Mouse (Mus musculus) cerebellum, adult 8-10 months (tissue): ENCODE measurements around the gene Creg2.
"Not testable (repeated sequence)": the region's sequence is repeated elsewhere in the genome, so short reads cannot be mapped to it uniquely, and the experiment has no call there.

Source experiments
- DNase-seq: peaks from one replicate; pipeline ENCODE4 v3.0.0; 2022

Creg2 gene

DNA sequence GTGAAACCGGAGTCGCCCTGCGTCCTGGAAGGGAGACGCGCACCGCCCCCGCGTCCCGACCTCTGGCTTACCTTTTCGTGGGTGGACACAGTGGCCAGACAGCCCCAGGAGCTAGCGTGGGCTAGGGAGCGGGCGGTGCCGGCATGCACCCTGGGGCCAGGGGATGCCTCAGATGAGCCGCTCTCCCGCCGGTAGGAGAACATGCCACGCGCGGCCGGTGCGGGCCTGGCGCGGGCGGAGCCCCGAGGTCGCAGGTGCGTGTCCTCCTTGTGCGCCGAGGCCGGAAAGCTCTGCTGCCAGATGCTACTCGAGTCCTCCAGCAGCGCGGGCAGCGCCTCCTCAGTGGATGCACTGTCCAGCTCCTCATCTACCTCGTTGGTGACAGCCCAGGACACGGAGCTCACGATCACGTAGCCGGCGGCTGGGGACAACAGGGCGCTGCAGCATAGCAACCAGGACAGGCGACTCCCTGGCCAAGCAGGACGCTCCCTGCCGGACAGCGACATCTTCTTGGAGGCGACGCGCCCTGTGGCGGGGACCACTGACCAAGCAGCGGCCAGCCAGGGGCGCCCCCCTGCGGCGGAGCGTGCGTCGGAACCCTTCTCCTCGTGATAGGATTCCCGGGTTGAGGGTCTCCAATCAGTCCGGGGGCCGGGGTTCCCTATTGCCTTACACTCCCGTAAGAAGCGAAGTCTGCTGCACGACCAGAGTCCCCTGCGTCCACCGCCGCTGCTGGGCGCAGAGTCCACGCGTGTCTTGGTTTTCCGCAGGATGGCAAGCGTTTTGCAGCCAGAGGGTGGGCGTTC is 636 bp downstream of the Creg2 start:
- DNase-seq = peak; percentile 39

DNA sequence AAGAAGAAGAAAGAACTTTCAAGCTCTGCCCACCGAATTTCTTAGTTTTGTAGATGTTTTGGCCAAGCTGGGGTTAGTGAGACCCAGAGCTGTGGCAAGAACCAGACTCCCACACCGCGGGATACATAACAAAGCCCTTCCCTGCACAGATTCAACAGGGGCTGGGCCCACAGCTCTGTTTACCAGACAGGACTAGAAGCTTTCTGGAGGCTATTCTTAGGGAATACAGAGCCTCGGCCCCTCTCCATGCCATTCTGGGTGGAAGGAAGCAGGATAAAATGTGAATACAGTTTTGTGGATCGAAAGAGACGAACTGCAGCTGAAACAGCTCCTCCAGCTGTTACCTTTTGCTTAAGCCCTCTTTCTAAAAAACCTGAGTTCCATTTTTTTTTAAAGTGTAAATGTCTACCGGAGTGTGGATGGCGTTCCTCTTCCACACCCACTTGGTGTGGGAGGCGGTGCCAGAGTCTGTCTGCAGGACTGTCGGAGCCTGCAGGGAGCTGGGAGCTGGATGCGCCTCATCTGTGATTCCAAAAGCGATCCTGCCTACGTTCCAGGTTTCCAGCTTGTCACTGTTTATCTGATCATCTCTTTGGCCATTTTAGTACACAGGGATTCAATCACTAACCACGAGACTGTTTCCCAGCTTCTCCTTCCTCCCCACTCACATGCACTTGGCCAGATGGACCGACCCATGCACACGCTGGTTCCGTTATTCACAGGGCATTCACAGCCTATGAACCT is 1.4 kb downstream of the Creg2 start:
- DNase-seq = no peak

DNA sequence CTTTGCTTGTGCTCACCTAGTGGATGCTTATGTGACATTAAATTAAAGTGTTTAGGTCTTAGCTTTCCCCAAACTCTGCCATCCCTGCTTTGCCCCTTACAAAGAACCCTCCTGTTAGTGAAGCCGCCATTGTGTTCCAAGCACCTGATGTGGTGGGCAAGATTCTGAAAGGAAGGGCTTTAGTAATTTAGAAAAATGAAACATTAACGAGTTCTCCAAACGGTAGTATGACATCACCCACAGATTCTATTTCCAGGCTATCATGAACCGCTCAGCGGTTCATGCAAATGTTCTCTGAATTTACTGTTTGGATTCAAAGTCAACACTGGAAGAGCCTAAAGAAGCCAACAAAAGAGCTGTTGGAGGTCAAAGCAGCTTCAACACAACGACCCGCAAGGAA is 2.7 kb downstream of the Creg2 start:
- DNase-seq = no peak

DNA sequence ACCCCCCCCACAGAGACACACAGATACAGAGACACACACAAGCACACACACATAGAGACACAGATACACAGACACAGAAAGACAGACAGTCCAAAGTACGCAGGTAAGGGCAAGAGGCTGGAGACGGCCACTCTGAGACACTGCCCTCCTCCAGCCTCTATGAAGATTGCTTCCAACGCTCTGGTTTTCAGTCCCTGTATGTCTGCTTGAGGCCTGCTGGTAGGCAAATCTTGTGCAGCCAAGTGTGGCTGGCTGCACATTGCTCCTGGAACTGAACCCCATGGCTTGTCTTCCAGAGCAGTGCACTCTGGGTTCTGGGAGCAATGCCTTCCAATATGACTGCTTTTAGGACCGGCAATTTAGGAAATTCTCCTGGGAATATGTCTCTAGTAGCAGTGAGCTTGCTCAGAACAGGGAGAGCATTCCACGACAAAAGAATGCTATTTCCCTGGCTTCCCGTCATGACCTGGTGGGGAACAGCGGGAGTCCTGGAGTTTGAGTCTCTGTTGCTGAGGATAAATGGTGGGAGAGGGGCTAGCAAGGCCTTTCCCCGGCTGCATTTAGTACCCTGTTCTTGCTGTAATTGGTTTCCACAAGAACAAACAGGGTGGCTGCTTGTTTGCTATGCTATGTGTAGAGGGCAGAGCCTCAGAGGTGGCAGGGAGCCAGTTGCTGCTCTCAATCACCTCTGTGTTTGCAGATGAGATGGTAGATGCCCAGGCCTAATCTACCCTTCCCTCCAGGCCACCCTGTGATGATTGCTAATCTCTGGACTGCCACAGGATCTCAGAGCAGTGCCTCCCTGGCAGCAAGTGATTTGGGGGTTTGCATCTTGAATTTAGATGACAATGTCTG is 5.1 kb downstream of the Creg2 start:
- no peak for DNase-seq

DNA sequence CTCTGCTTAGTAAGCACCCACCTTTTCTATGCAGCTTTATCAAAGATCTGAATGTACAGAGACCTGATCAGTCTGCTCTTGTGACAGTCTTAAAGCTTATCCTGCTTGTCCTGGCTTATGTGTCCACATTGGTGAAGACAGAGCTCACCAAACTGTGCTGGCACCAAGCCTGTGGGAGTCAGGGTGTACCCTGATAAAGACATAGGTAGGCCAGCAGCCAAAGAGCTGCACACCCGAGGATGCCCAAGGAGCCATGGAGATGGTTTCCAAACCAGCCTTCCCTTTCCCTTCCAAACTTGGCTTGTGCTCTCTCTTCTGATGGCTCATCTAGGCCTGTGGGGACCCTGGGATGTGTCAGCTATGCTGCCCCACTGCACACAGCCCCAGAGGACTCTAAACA is 6.9 kb downstream of the Creg2 start:
- DNase-seq = no peak

DNA sequence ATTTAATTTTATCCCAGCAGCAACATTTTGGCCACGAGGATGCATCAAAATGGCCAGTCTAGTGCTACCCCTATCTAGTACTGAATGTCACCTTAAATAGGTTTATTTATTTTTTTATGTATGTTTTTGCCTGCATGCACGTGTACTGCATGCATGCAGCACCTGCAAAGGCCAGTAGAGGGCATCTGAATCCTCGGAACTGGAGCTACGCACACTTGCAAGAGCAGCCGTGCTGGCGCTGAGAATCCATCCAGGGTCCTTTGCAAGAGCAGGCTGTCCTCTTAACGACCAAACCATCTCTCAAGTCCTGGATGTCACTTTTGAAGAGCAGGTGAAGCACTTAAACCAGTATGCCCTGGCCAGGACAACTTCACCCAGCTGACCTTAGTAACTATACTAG is 9.6 kb downstream of the Creg2 start:
- DNase-seq = no peak

DNA sequence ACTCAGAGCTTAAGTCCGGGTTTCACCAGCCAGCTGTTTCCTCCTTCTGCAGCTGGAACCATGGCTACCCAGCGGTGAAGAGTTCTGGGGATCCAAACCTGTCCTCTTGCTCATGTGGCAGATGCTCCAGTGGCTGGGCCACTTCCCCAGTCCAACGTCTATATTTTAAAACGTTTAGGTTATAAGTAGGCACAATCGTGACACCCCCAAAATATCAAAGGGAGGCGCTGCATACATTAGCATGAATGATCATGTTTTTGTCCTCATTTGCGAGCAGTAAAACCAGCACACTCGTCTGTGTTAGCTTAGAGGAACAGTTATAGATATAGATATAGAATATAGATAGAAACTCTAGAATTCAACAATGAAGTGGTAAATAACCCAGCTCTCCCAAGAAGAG is 14.1 kb downstream of the Creg2 start:
- DNase-seq = no peak

DNA sequence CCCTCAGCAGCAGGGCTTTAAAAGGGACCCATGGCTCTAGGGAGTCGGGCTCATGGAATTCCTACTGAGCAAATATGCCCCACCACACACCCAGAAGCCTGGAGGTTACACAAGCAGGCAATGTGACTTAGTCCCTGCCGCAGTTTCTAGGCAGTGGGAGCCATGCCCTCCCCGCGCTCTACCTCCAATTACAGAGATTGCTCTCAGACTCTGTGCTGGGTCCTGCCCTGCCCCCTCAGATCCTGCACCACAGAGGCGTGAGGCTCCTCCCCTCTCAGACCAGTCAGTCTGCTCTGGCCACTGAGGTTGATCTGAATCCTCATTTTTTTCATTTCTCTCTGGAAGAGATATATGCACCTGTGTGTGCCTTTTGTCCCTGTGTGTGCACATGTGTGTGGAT is 14.6 kb downstream of the Creg2 start:
- DNase-seq = no peak

DNA sequence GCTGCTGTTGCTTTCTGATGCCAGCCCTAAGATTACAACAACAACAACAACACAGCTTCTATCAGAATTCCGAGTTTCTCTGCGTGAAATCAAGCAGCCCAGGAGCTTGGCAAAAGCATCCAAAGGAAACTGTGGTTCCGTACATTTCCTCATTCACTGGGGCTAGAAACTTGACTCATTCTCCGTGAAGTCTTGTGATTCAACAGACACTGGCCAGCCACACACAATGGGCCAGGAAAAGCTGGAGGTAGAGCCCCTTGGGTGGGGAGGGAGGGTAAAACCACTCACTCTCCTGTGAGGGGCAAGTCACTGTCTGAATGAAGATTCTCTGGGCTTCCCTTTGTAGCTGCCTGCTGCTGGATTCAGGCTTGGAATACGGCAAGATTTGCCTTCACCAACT is 15.1 kb downstream of the Creg2 start:
- DNase-seq = no peak

DNA sequence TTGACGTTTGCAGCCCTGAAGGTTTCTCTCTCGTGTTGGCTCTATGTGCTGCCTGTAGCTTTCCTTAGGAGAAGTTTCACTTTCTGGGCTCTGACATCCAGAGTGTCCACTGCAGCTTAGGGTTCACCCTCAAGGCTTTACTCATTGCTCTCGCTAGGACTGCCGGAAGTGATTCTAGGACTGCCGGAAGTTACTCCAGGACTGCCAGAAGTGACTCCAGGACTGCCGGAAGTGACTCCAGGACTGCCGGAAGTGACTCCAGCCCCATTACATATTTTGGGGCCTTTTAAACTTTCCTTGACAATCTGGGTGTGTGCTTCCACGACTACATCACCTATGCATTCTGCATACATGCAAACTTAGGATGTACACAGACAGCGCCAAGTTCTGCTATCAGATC is 22.7 kb downstream of the Creg2 start:
- DNase-seq = no peak

DNA sequence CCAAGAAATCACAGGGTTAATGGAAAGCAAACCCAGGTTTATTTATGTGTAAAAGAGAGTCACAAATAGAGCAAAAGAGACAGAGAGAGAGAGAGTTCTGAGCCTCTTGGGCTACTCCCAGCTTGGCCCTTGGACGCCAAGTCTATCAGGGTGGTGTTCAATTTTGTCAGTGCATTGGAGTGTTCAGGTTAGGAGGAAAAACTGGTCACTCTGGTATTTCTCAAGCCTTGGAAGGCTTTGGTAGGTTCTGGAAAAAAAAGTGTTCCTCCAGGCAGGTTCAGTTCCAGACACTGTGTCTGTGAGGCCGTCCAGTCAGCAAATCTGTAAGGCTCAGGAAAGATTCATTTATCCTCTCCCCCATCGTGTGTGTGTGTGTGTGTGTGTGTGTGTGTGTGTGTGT is 25.8 kb downstream of the Creg2 start:
- DNase-seq = no peak

DNA sequence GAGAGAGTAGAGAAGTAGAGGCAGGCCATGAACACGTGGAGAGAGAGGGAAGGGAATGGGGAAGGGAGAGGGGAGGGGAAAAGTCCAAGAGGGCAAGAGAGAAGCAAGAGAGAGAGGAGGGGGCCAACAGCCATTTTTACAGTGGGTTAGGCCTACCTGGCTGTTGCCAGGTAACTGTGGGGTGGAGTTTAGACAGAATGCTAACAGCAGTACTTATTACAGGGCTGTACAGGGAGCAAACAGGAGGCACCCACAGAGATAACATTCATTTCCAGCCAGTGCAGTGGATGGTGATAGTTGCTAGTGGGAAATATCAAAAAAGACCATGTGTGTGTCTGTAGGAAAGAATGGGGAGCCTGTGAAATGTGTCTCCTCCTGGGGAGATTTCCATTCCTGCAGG is 27.5 kb downstream of the Creg2 start:
- DNase-seq = no peak

DNA sequence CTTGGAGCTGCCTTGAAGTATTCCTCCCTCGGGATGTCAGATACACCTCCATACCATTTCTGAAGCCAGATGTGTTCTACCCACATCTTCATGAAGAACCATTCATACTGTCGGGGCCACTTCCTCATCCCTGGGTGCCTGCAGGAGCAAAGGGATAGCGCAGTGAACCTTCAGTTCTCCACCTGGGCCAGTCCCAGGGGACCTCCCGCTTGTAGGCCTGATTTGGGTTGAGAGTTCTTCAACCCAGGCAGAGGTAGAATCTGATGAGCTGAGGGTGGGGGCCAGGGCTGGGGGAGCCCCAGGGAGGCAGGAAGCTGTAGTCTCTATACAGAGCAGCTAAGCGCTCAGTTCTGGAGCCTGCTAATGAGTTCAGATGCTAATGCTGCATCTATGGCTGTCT is 28.2 kb downstream of the Creg2 start:
- no peak for DNase-seq

DNA sequence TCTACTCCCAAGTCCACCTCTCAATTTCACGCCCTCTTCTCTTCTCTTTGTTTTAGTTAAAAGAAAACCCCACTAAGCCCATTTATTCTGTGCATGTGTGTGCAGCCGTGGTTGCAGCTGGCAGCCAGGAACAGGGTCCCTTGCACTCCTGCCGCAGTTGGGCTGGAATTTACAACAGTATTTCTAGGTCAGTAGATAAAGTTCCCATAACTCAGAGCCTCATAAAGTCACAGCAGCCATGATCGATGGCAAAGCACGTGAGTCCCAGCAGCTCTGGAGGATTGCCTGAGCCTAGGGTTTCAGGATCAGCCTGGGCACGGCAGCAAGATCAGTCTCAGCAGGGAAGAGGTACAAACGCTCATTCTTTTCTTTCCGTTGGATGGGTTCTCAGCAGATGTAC is 32.8 kb downstream of the Creg2 start:
- no peak for DNase-seq

DNA sequence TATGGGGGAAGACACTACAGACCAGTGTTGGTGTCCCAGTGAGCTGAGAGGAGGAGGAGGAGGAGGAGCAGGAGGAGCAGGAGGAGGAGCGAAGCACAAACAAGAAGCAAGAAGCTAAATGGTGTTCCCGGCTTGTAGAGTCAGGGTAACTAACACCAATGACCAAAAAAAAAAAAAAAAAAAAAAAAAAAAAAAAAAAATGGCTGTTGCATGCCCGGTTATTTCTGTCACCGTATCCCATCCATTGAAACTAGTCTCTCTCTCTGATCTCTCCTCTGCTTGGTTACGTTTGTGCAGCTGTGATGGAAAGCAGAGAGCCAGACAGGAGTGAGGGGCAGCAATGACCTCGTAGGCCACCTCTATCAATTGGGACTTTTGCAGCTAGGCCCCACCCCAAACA is 35.7 kb downstream of the Creg2 start:
- no peak for DNase-seq

DNA sequence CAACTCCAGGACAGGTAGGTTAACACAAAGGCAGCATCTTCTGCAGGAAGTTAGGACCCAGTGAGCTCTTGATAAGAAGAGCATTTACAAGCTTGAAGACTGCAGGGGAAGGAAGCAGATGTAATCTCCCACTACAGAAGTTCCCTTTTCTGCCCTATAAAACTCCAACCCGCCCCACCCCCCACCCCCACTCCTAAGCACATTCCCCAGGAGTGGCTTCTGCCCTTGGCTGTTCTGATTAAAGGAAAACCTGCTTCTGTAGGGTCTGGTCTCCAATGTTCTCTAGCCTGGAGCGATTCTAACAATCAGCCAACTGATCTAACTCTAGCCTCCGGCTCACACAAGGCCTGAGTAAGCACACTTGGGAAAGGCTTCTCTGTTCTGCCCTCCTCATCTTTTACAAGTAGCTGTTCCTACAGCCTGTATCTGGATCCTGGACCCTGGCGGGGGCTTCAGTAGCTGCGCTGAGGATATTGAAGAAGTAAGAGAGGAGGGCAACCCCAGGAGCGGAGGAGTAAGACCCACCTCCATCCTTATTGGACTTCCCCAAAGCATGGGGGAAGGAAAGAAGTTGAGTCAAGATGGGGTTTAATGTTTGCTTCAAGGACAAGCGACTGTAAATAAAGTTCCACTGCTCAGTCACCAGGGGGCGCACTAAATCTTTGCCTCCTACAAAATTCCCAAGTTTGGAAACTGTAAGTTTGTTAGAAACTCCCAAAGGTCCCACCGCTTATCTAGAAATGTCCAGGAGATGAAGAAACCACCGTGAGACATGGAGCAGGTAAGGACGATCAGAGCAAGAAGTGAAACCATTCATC is 36.6 kb downstream of the Creg2 start:
- peak; percentile 39 for DNase-seq

DNA sequence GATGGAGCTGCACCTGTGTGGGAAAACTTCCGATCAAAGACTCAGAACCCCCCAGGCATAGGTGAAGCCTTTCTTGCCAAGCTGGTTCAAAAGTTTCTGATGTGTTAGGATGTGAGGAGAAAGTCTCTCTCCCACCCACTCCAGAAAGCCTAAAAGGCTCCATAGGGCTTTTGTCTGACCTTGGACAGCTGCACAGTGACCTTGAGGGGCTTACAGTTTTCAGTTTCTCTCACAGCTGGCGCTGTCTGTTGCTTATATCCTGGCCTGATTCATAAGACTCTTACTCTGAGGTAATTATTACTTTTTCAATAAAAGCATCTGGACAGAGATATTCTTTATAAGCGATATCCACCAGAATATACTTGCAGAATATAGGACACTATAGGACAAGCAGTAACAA is 38.2 kb downstream of the Creg2 start:
- no peak for DNase-seq

DNA sequence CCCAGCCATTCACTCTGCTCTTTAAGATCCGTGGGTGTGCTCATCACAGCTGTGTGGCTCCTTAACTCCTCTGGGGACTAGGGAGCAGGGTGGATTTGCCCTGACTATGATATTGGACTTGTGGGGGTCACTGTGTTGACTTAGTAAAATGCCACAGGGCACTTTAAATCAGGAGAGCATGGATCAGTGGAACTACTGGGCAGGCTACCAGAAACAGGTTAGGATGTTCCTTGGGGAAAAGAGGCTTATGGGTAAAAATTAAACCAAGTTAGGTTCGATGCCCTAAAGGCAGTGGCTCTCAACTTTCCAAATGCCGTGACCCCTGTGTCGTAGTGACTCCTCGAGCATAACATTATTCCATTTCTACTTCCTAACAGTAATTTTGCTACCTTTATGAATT is 38.8 kb downstream of the Creg2 start:
- DNase-seq = no peak

DNA sequence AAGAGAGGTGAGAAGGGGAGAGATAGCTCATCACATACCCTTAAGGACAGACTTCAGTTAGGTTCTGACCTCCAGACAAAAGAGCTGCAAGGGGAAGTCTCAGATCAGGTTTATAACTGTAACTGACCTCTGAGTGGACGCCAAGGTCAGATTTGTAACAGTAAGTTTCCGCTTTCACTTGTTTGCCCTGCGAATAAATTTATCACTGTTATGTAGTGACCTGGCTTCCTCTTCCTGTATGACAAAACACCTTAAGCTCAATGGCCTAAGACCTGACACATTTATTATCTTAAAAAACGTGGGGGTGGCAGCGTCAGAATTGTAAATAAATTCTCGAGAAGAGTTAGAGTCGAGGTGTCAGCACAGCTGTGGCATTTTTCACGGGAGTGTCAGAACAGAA is 42.7 kb downstream of the Creg2 start:
- no peak for DNase-seq

DNA sequence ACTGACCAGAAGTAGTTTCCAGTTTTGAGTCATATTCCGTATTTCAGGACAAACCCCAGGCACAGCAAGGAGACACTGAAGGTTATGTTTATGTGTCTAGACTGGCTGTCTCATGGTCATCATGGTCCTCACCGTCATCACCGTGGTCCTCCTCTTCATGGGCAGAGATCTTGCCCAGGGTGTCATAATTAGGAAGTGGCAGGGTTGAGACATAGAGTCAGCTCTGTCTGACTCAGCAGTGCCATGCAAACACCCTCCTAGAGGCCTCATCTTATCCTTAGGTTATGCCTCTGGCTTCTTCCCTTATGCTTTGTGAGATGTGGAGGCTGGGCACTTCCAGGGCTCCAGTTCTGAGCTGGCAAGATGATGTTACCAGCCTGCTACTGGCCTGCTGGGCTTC is 48.8 kb downstream of the Creg2 start:
- DNase-seq = no peak

DNA sequence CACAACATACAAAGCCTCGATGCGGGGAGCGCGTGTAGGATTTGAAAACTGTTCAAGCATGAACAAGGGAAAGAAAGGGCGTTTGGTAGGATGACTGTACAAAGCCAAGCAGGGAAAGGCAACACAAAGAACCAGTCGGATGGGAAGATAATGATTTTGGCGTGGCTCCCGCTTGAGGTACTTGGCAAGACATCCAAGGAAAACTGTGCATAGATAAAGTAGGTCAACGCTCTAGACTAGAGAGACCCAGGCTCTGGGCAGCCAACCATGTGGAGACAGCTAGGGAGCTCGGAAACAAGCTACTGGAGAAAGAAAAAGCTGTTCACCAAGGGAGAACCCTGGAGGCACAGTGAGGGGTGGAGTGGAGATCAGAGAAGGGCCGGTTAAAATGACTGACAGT is 52.5 kb downstream of the Creg2 start:
- no peak for DNase-seq

DNA sequence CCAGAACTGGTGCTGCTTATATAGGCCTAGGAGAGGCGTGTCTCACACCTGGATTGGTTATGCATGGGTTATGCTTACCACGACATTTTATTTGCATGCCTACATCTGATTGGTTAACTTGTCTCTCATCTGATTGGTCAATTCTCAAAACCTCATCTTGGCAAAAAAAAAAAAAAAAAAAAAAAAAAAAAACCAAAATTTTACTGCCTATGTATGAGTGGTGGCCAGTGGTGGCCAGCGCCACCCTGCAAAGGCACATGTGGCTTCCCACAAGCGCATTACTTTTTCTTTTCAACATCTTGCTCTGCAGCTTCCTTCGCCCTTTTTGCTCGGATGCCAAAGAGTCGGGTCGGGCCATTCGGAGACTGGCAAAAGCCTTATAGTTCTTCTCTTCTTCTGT is 54.1 kb downstream of the Creg2 start:
- not testable (repeated sequence) for DNase-seq

DNA sequence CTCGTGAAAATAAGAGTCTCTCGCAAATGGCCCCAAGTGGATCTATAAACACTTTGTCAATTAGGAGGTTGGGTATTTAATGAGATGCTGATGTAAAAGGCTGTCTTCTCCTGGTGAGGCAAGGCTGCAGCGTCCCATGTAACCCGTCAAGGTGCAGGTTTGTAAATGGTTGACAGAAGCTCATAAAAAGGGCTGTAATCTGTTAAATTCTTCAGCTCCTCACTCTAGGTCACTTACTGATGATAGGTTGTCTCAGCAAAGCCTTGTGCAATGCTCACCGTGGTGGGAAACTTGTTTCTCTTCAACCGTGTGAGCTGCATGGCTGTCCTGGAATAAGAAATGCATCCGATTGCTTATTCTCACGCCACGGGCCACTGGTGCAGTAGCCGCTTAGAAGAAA is 57.4 kb downstream of the Creg2 start:
- DNase-seq = no peak
